Mouse (Mus musculus) heart, adult 8-10 months (tissue): ENCODE measurements at regions not wholly inside any gene's neighbourhood (a gene's known extent, or its start where the extent isn't known, plus 50 kb on each side); places are given as distances from the start of the nearest gene placed in this dataset.
"Not testable (repeated sequence)": the region's sequence is repeated elsewhere in the genome, so short reads cannot be mapped to it uniquely, and the experiment has no call there.

Experiments
- DNase-seq: peaks from one replicate; pipeline ENCODE4 v3.0.0; 2022; ENCODE audit warnings: low spot score

DNA sequence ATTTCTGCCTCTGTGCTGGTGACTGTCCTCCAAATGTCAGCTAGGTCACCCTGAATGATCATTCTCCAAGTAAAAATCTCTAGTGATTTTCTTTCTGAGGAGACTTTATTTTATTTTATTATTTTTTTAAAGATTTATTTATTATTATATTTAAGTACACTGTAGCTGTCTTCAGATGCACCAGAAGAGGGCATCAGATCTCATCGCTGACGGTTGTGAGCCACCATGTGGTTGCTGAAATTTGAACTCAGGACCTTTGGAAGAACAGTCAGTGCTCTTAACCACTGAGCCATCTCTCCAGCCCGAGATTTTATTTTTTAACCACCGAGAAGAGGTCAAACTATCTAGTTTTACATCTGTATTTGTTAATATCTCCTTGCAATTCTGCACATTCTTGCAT lies 50.5 kb upstream of the Slc44a3 start:
- DNase-seq: not testable (repeated sequence)
